30 mouse cellular contexts compared by ENCODE assay signal in the genomic region with DNA sequence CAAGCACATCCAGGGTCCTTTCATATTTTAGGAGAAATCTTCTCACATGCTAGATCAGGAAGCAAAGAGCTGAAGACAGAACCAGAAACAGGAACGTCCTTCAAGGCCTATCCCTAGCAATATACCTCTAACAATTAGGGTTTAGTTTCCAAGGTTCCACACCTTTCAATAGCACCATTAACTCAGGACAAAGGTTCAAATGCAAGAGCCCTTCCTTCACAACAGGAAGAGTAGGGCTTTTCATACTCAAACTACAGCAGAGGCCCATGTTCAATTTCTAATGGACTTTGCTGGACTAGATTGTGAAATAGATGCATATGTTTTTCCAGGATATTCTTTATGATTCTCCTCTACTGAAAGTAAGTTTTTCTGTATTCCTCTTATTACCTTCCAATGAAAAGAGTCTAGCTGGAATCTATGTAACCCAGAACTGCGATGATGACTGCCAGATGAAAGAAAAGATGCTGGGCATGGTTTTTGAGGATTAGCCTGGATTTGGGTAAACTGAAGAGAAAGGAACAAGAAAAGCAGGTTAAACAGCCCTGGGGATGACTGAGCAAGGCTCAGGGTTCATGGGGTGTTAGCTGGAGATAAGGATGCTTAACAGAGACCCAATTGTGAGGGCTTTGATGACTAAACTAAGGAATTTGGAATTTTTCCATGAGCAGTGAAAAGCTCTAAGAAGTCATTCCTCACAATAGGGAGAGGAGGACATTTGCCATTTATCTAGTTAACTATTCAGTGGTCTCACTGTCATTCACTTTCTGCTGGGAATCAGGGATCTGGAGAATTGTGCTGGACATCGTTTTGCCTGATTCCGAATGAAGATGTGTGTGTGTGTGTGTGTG.
DNase-seq lines count a peak whose midpoint lies in the region; ATAC-seq and TF ChIP-seq lines count a peak whose summit lies in the region.
"Had no signal": no experiment of that assay in that cellular context is flagged by ENCODE, and none has a peak within 500 bp of the region (broad histone marks: within the 10 kb centered on the region; RNA-seq: fewer than 3 reads in every experiment).

No protein-coding gene starts in this region.

- no peak overlapping the region for H3K4me2 ChIP-seq in lung, embryonic 14.5 days
- no peak overlapping the region for H3K4me2 ChIP-seq in intestine, embryonic 15.5 days (replicated peaks)
- H3K4me2 ChIP-seq in hindbrain, embryonic 14.5 days (replicated peaks): no peak overlapping the region
- H3K4me2 ChIP-seq: embryonic facial prominence, embryonic 13.5 days; forebrain, embryonic 13.5 days; heart, embryonic 12.5 days; heart, embryonic 15.5 days; hindbrain, embryonic 13.5 days had no signal

- DNase-seq in lung, embryonic 14.5 days: peak; percentile 28
- no peak for DNase-seq in lung, postnatal 14 days
- DNase-seq in hindbrain, embryonic 14.5 days (ENCODE audit: low spot score): no peak
- no peak for DNase-seq in adrenal gland, postnatal 4 days (ENCODE audit: low spot score in 2 of 2)
- DNase-seq in layer of hippocampus, adult 11-12 months (ENCODE audit: low spot score): no peak
- DNase-seq: adrenal gland, postnatal 10 days; adrenal gland, postnatal 36 days; cerebellum, adult 11 months; cerebellum, adult 2 months; cerebellum, adult 9-11 months; cerebellum, postnatal 25 days; gastrocnemius, adult 2 months; gastrocnemius, postnatal 14 days; heart, adult 18-20 months; heart, postnatal 10 days; heart, postnatal 36 days had no signal

- H3K27me3 ChIP-seq in lung, embryonic 14.5 days (ENCODE audit: insufficient read depth, low read length): no peaks in the 10 kb centered on the region
- no peaks in the 10 kb centered on the region for H3K27me3 ChIP-seq in intestine, embryonic 15.5 days (replicated peaks)
- no peaks in the 10 kb centered on the region for H3K27me3 ChIP-seq in small intestine, adult 2 months (ENCODE audit: control insufficient read depth, insufficient read depth, low read length)
- no peaks in the 10 kb centered on the region for H3K27me3 ChIP-seq in hindbrain, embryonic 14.5 days (ENCODE audit: control insufficient read depth, insufficient read depth, low read length)
- H3K27me3 ChIP-seq: embryonic facial prominence, embryonic 13.5 days; forebrain, embryonic 13.5 days; heart, embryonic 12.5 days; hindbrain, embryonic 13.5 days; Patski had no signal

- no peaks in the 10 kb centered on the region for H3K9me3 ChIP-seq in lung, embryonic 14.5 days (ENCODE audit: low read depth, low read length)
- no peaks in the 10 kb centered on the region for H3K9me3 ChIP-seq in intestine, embryonic 15.5 days
- no peaks in the 10 kb centered on the region for H3K9me3 ChIP-seq in hindbrain, embryonic 14.5 days (ENCODE audit: control insufficient read depth, low read length)
- H3K9me3 ChIP-seq: embryonic facial prominence, embryonic 13.5 days; forebrain, embryonic 10.5 days; forebrain, embryonic 13.5 days; heart, embryonic 12.5 days; heart, embryonic 15.5 days; hindbrain, embryonic 10.5 days; hindbrain, embryonic 13.5 days had no signal

- no peaks in the 10 kb centered on the region for H3K36me3 ChIP-seq in lung, embryonic 14.5 days (ENCODE audit: insufficient read depth)
- no peaks in the 10 kb centered on the region for H3K36me3 ChIP-seq in intestine, embryonic 15.5 days
- no peaks in the 10 kb centered on the region for H3K36me3 ChIP-seq in small intestine, adult 2 months (ENCODE audit: control insufficient read depth, insufficient read depth, low read length)
- H3K36me3 ChIP-seq in hindbrain, embryonic 14.5 days (replicated peaks; ENCODE audit: control insufficient read depth, insufficient read depth): no peaks in the 10 kb centered on the region
- H3K36me3 ChIP-seq: embryonic facial prominence, embryonic 13.5 days; forebrain, embryonic 10.5 days; heart, embryonic 12.5 days; heart, embryonic 15.5 days; hindbrain, embryonic 10.5 days; hindbrain, embryonic 13.5 days had no signal

- no peak for ATAC-seq in lung, embryonic 14.5 days (ENCODE audit: insufficient read depth)
- ATAC-seq in intestine, embryonic 15.5 days: peak; percentile 86
- ATAC-seq in hindbrain, embryonic 14.5 days (ENCODE audit: low FRiP score): no peak
- ATAC-seq: CD4-positive, CD25-positive, alpha-beta regulatory T cell, adult 4 months; forebrain, embryonic 13.5 days; forebrain, embryonic 16.5 days; hindbrain, postnatal 0 days; inflammation-experienced regulatory T-cells, adult 6 months; Patski had no signal

- H3K9ac ChIP-seq in lung, embryonic 14.5 days: no peak overlapping the region
- H3K9ac ChIP-seq in intestine, embryonic 15.5 days: no peak overlapping the region
- H3K9ac ChIP-seq in hindbrain, embryonic 14.5 days: no peak overlapping the region
- H3K9ac ChIP-seq: embryonic facial prominence, embryonic 13.5 days; forebrain, embryonic 13.5 days; heart, embryonic 12.5 days; heart, embryonic 15.5 days; hindbrain, embryonic 13.5 days had no signal

- H3K4me1 ChIP-seq in lung, embryonic 14.5 days (ENCODE audit: insufficient read depth): no peaks in the 10 kb centered on the region
- H3K4me1 ChIP-seq in intestine, embryonic 15.5 days (replicated peaks): no peaks in the 10 kb centered on the region
- peaks cover 8% of the 10 kb centered on the region; the same call in 1 of the 2 replicates for H3K4me1 ChIP-seq in small intestine, adult 2 months (ENCODE audit: control insufficient read depth, insufficient read depth, insufficient read length, low read length)
- no peaks in the 10 kb centered on the region for H3K4me1 ChIP-seq in hindbrain, embryonic 14.5 days (replicated peaks; ENCODE audit: control insufficient read depth, insufficient read depth, low read length)
- H3K4me1 ChIP-seq: embryonic facial prominence, embryonic 13.5 days; forebrain, embryonic 10.5 days; forebrain, embryonic 13.5 days; heart, embryonic 12.5 days; heart, embryonic 15.5 days; hindbrain, embryonic 10.5 days; hindbrain, embryonic 13.5 days had no signal

- 78% methylated on average over 4 of the region's 4 CpGs for WGBS in lung, embryonic 14.5 days
- WGBS in intestine, embryonic 15.5 days: 75% methylated on average over 4 of the region's 4 CpGs
- 52% methylated on average over 4 of the region's 4 CpGs for WGBS in small intestine, adult 2 months
- 77% methylated on average over 4 of the region's 4 CpGs for WGBS in hindbrain, embryonic 14.5 days

- TF ChIP-seq POLR2A in small intestine, adult 2 months (IDR thresholded peaks at IDR 0.05; ENCODE audit: low read depth, low read length): no peak

- TF ChIP-seq CTCF in lung, embryonic 14.5 days (IDR thresholded peaks at IDR 0.05; ENCODE audit: low read depth): no peak
- no peak for TF ChIP-seq CTCF in small intestine, adult 2 months (IDR thresholded peaks at IDR 0.05; ENCODE audit: extremely low read depth, insufficient read length, insufficient replicate concordance, low read depth, low read length)

- no peak overlapping the region for H3K27ac ChIP-seq in lung, embryonic 14.5 days (ENCODE audit: low read depth)
- H3K27ac ChIP-seq in intestine, embryonic 15.5 days: no peak overlapping the region
- peak overlapping the region; percentile 84 for H3K27ac ChIP-seq in small intestine, adult 2 months (ENCODE audit: insufficient read depth, low read depth, low read length)
- H3K27ac ChIP-seq in hindbrain, embryonic 14.5 days: no peak overlapping the region
- H3K27ac ChIP-seq: embryonic facial prominence, embryonic 13.5 days; forebrain, embryonic 10.5 days; forebrain, embryonic 13.5 days; gastrocnemius, adult 2 months; heart, embryonic 15.5 days; hindbrain, embryonic 10.5 days; hindbrain, embryonic 13.5 days; hindbrain, postnatal 0 days had no signal

- no peak overlapping the region for H3K4me3 ChIP-seq in lung, embryonic 14.5 days (ENCODE audit: low read depth, low read length)
- H3K4me3 ChIP-seq in intestine, embryonic 15.5 days (replicated peaks): no peak overlapping the region
- H3K4me3 ChIP-seq in small intestine, adult 2 months (ENCODE audit: low read depth, low read length): no peak overlapping the region
- H3K4me3 ChIP-seq in hindbrain, embryonic 14.5 days (replicated peaks; ENCODE audit: low read length): no peak overlapping the region
- H3K4me3 ChIP-seq: embryonic facial prominence, embryonic 13.5 days; forebrain, embryonic 10.5 days; forebrain, embryonic 13.5 days; gastrocnemius, adult 2 months; heart, embryonic 12.5 days; heart, embryonic 15.5 days; hindbrain, embryonic 10.5 days; hindbrain, embryonic 13.5 days had no signal
